Mouse (Mus musculus) lung, postnatal 14 days (tissue): ENCODE results near the gene Fam49a.
"Not testable (repeated sequence)": the region's sequence is repeated elsewhere in the genome, so short reads cannot be mapped to it uniquely, and the experiment has no call there.

Experiments used
- DNase-seq: peaks from one replicate; pipeline ENCODE4 v3.0.0; 2021

Gene Fam49a

GRCm38 (mm10) chr12:12314326-12314725 lies 52.4 kb downstream of the Fam49a start:
- DNase-seq, result no peak

DNA sequence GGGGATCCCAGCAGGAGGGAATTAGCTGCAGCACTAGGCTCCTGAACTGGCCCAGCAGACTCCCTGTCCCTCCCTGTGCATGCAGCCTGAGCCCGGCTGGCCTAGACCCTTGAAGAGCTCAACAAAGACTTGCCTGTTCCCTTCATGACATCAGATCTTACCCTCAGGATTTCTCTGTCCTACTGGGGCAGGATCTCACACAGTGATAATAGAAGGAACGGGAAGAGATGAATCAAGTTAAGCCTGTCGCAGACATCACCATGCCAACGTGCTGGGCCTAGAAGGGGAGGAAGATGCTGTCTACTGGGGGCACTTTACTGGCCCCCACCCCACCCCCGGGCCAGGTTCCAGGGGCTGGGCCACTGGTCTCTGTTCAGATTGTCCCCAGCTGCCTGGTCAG lies 53.1 kb downstream of the Fam49a start:
- peak; percentile 20 for DNase-seq

GRCm38 (mm10) chr12:12316956-12317355 lies 55.0 kb downstream of the Fam49a start:
- peak; percentile 70 for DNase-seq

DNA sequence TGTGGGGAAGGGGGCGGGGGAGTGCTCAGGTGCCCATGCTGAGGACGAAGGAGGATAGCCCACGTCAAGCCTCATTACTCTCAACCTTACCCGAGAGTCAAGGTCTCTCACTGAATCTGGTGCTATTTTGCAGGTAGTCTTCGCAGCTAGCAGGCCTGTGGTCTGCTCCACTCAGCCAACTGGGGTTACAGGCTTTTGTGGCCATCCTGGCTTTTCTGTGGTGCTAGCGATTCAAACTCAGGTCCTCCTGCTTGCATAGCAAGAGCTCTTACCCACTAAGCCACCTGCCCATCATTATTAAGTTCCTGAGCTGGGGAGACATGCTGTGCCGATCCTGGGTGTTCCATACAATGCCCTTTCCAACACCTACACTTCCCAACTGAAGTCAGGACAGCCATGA lies 55.7 kb downstream of the Fam49a start:
- no peak for DNase-seq

DNA sequence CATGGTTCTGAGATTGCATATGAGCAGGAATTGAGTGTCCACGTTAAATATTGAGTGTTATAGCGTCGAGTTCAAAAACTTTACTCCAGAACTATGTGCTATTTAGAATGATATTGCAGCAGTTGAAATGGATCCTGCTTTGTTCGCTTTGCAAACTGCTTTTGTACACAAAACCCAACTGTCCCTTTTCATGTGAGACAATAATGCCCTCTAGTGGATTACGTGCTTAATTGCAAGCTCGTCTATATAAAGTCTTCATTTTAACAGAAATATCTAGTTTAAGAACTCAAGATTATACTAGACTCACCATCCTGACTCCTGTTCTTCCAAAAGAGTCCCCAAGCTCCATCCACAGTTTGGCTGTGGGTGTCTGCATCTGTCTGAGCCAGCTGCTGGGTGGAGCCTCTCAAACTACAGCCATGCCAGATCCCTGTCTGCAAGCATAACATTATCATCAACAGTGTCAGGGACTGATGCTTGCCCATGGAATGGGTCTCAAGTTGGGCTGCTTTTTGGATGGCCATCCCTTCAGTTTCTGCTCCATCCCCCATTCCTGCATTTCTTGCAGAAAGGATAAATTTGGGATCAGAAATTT lies 56.3 kb downstream of the Fam49a start:
- no peak for DNase-seq

DNA sequence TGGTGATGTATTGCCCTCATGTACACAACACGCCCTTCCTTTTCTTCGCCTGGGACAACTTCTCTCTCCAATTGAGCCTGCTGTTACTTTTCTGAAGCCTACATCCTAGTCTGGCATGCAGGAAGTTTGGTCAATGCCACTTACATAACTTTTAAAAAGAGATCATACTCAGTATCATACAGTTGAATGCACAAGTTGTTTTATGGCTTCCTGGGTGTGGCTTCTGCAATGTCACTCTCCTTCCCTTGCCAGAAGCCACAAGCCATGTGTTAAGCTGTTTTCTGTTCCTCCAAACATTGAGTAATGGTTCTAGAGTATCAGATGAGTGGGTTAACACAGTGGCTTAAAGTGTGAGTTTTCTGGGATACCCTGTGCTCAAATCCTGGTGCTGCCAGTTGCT lies 58.8 kb downstream of the Fam49a start:
- DNase-seq, result no peak

- DNase-seq, result no peak
Measured at GRCm38 (mm10) chr12:12321111-12321510, 59.2 kb downstream of the Fam49a start.

GRCm38 (mm10) chr12:12323084-12323483 lies 61.1 kb downstream of the Fam49a start:
- DNase-seq, result no peak

DNA sequence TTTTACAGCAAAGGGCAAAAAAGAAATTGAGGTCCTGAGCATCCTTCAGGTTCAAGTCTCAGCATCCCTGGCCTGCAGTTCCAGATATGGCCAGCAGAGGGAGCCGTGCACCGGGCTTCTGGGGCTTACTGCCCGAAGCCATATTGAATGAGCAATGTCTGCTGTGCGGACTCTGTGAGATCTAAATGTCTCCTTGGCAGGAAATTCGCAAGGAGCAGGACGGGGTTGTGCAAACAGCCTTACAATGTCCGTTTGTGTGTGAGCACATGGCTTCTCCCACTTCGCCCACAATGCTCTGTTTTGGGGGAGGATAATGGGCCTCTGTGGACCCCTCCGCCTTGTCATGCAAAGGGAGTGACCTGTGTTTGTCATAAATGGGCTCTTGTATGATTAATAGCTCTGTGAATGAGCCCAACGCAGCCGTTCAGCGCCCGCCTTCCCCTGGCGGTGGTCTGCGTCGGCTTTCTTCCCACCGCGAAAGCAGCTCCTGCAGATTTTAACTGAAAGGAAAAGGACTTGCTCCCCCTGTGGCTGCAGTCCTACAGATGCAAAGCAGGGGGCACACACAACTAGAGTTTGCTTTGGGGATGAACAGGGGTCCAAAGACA lies 61.8 kb downstream of the Fam49a start:
- DNase-seq, result peak; percentile 94

DNA sequence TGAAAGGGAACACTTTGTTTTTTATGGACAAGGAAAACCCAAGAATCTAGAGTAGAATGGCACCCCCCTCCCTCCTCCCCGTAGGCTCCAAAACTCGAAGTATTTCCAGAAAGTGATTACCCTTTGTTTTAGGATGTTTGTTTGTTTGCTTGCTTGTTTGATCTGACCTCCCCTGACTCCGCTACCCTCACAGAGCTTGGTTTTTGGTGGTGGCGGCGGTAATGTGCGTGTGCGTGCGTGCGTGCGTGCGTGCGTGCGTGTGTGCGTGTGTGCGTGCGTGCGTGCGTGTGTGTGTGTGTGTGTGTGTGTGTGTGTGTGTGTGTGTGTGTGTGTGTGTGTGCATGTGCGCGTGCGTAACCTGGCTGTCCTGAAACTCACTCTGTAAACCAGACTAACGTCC lies 62.3 kb downstream of the Fam49a start:
- DNase-seq, result not testable (repeated sequence)

- DNase-seq, result no peak
Measured at GRCm38 (mm10) chr12:12333526-12334310, 71.8 kb downstream of the Fam49a start.

- peak; percentile 26 for DNase-seq
Measured at GRCm38 (mm10) chr12:12334486-12334885, 72.5 kb downstream of the Fam49a start.

DNA sequence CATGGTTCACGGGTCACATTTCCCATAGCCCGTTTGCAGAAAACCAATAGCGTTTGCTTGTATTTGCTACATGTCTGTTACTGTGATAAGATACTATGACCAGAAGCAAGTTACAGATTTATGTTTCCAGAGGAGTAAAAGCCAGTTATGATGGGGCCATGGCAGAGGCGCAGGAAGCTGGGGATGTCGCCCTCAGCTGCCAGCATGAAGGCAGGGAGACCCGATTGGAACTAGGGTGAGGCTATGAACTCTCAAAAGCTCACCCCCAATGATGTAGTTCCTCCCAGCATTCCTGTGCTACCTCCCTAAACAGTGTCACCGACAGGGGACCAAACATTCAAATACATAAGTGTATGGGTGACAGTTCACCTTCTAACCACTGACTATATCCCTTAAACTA lies 73.6 kb downstream of the Fam49a start:
- no peak for DNase-seq

GRCm38 (mm10) chr12:12337378-12337777 lies 75.4 kb downstream of the Fam49a start:
- no peak for DNase-seq

DNA sequence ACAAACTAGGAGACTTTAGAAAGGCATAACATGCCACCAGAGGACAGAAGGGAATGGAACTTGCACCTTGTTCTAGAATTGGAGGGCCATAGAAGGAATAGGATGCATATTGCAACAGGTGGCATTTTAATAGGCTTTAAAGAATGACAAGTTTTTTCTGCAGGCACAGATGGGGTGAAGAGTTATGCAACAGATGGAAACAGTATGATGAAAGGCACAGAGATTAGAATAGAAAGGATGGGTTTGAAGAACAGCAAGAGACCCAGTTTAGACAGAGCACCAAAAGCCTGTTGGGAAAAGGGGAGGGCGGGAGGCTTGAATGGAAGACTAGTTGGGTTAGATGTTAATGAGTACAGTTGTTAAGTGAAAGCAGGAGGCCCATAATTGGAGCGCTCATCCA lies 81.4 kb downstream of the Fam49a start:
- no peak for DNase-seq

DNA sequence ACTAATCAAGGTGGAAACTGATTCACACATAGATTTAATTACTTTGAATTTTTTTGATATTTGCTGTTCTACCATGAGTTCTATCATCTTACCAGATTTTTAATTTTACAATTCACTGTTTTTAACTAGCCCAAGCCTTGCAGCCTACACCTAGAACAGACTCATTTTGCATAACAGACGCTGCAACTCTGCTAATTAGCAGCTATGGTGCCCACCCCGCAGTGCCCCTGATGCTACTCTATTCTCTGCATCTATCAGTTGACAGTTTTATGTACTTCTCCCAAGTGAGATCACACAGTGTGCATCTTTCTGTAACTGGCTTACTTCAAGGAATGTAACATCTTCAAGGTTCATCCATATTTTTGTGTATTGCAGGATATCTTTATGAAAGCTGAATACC lies 86.7 kb downstream of the Fam49a start:
- DNase-seq, result no peak

DNA sequence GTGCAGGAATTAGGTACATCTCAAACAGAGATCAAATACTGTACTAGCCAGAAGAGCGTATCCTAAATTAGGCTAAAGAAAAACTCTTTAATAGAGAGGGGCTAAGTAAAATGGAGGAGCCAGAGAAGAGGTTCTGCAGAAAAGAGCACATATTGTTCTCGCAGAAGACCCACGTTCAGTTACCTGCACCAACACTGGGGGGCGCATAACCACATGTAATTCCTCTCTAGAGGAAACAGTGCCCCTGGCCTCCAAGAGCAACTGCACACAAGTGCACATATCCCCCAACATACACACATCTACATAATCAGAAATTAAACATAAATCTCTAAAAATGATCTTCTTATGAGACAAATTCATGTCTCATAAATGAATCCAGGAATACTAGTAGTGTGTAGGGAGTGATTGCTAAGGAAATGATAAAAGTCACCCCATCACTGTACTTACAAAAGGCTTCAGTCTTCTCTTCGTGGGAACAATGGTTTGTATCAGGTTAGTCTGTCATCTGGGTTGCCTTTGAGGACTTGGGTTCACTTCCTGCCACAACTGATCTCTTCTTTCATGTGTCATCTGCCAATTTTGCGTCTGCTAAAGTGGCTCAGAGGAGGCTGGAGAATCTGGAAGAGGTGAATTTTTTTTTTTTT lies 87.8 kb downstream of the Fam49a start:
- peak; percentile 15 for DNase-seq

GRCm38 (mm10) chr12:12351816-12352552 lies 90.0 kb downstream of the Fam49a start:
- no peak for DNase-seq

DNA sequence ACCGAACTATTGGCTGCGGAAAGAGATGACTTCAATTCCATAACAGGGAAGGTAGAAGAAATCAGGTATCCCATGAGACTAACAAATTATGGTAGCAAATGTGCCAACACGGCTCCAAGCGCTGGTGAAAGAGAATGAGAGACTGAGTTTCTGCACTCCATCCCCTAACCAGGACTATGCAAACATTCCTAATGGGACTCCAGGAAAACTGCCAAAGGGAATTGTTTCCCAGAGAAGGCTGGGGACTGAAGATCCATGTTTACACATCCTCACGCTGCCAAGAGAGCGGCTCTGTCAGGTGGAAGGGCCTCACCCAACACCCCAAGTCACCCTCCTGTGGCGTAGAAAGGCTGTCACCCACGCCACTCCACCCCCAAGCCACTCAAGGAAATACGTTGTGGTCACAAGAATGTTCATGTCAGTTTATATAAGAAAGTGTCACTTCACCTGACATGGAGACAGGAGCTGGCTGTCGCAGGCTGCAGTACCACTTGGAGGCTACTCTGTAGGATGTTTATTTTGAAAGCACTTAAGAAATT lies 92.2 kb downstream of the Fam49a start:
- DNase-seq, result peak; percentile 14

DNA sequence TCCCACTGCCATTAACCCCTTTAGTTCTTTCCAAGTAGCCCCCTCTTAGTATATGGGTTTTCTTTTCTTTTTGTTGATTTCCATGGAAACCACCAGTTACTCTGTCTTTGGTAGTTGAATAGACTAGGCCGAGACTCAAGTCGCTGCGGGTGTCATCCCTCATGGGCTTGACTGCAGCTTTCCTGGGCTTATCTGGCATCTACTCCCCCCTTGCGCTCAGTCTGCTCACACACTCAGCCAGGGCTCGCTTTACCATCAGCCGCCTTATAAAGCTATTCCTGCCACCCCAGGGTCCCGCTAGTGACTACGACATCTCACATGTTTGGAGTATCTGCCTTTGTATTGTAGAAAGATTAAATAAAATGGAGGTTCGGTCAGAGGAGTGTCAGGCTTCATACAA lies 94.1 kb downstream of the Fam49a start:
- no peak for DNase-seq

DNA sequence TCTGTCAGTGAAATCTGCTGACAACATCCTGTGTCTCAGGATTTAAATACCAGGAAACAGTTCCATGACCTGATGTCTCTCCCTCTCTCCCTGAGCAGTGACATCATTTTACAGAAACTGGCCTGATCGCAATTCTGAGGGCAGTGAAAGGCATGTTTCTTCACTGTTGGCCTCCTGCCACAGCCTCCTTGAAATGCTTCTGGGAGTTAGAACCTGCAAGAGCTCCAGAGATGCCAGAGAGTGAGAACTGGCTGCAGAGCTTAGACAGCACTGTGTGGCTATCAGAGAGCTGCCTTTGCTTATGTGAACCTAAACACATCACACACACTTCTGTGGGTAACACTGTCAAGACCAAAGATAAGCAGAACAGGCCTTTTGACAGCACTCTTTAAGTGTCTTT lies 94.5 kb downstream of the Fam49a start:
- peak; percentile 67 for DNase-seq

DNA sequence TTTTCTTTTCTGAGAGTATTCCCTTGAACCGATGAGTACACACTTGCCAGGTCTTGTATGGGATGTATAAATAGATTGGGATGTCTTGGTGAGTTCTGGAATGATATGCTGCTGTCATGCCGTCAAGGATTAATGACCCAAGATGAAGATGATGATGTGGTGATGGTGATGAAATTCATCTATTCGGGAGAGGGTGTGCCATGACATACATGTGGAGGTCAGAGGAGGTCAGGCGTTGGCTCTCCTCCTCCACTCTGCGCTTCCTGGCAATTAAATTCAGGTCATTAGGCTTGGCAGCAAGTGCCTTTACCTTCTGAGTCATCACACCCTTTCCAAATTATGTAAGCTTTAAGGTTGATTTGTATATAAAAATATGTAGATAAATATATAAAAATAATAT lies 95.0 kb downstream of the Fam49a start:
- DNase-seq, result no peak

GRCm38 (mm10) chr12:12359923-12360322 lies 98.0 kb downstream of the Fam49a start:
- DNase-seq, result no peak
